Mouse (Mus musculus) left cerebral cortex, adult 9 months (tissue): Measurements from ENCODE around the gene Zfand3.

Experiments
- DNase-seq, 2 experiments: peaks; one replicate each; pipeline ENCODE4 v3.0.0; 2022; ENCODE audit warnings: low spot score in 2 of 2

The Zfand3 gene

GRCm38 (mm10) chr17:30194091-30194490 is 189.6 kb downstream of the Zfand3 start:
- DNase-seq: peak in 1 of 2 experiments; percentile 1

GRCm38 (mm10) chr17:30194629-30195445 is 190.3 kb downstream of the Zfand3 start:
- peak in 1 of 2 experiments; percentile 10 for DNase-seq

DNA sequence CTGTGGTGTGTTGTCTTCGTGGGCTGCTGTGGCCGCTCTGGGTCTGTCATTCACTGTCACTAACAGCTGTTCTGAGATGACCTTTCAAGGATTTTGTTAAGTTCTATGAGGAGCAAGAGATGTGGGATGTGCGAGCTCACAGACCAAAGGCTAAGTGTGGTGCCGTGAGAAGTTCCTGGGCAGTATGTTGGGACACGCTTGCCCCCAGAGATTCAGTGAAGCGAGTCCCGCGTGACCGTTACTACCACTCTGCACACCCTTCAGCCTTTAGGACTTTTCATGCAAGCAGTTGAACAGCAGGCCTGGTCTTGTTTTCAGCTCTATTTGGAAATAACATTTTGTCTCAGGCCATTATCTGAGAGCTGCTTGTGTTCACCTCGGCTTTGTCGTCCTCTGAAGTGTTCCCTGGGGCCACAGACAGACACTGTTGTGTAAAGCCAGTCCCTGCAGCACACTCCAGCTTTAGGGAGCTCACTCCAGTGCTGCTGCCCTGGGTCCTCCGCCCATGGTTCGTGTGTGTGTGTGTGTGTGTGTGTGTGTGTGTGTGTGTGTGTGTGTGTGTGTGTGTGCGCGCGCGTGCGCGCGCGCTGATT is 191.2 kb downstream of the Zfand3 start:
- DNase-seq: peak in 1 of 2 experiments; percentile 7

DNA sequence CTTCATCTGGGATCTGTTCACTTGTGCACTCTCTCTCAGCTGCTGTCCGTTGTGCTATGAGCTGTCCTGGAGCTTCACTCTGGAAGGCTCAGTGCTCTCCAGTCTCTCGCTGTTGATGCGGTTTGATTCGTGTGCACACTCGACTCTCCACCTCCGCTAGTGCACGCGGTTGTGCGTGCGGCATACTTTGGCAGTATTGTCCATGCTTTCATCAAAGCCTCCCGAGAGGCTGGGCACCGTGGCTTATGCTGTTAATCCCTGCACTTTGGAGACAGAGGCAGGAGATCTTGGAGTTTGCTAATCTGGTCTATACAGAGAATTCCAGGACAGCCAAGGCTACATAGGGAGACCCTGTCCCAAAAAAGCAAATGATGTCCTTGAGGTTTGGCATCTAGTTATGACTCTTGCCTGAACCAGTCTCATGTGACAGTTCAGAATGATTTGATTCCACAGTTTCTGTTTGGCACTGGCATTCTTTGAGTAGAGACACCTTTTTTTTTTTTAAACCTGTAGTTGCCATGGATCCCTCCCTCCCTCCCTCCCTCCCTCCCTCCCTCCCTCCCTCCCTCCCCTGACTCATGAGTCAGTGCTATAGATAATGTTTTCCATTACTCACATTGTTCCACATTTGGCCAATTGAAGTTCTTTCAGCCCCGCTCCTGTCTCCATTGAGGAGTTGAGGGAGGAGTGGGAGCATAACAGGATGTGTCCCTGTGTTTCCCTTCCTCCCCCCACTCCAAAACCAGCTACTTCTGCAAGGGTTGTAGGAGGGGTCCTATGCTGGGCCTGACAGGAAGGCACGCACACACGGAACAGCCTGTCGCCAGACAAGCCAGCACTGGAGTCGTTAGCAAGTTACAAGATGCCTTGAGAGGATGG is 192.1 kb downstream of the Zfand3 start:
- no peak for DNase-seq

DNA sequence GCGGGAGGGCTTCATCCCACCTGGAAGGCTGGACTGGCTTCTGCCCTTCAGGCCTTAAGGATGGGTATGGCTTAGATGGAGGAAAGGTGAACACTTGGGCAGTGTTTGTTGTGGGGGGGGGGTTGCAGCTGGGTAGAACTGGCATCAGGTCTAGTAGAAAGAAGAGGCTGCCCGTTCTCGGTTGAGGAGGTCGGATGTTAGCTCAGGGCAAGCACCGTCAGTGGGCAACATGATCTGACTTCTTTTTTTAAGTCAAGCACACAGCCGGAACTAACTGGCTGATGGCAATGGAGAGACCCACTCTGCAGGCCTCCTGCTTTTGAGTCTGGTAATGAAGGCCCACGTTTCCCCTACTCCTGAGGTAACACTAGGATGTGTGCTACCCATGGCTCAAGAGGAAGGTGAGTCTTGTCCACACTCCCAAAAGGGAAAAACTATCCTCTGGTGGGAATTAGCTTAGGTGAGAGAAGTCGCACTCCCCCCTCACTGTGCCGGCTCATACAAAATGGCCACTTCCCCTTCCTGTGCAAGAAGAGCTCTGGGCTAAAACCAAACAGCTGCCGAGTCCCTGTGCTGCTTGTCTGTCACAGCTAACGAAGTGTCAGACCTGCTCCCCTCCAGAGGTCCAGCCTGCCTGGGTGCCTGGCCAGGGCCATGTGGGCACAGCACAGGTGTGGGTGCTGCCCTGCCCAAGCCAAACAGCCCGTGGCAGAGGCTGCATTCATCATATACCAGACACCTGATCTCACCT is 192.9 kb downstream of the Zfand3 start:
- no peak for DNase-seq

GRCm38 (mm10) chr17:30198422-30198821 is 193.9 kb downstream of the Zfand3 start:
- no peak for DNase-seq

DNA sequence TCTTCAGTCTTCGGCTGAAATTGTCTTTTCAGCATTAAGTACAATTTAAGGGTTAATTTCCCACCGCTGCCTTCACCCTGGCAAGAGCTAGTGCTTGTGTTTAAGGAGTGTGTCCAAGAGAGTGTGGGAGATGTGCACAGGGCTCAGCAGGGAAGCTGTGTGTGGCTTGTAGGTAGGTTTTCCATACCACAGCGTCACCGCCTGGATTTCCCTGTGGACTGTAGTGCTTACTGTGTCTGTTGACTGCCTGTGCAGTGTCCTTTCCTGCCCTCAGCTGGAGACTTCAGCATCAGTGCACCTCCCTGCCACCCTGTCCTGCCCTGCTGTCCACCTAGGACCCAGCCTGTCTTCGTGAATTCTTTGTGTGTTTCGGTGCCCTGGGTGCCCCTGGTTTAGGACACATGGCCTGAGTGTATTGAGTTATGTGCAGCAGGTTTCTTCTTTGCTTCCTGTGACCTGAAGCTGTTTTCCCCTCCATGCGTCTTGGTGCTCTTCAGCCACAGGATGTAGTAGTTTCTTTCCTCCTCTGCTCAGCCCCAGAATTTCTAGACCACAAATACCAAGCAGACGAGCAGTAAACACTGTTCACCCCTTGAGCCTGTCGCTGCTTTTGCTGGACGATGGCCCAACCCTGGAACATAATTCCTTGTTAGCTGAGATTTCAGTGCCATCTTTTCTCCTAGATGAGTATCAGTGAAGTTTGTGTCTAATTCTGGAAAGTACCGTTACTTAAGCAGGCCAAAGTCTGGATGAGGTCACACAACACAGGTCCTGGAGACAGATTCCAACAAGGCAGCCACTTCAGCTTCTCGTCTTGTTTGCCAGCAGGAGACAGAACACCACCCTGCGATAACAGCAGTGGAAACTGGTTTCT is 195.1 kb downstream of the Zfand3 start:
- DNase-seq: no peak

DNA sequence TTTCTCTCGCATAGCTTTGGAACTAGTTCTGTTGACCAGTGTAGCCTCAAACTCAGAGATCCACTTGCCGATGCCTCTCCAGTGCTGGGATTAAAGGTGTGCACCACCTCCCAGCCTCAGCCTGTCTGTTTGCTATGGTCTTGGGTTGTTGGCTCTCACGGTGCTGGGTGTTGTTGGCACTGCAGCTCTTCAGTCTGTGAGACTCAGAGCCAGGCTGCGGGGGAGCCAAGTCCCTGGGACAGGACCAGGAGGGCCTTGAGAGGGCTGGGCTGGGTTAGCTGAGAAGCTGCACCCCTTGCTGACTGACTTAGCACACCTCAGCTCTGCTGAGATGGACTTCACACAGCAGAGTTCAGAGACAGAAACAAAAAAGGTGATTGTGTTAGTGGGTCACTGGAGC is 195.8 kb downstream of the Zfand3 start:
- DNase-seq: no peak

GRCm38 (mm10) chr17:30205062-30205825 is 200.7 kb downstream of the Zfand3 start:
- DNase-seq: no peak

DNA sequence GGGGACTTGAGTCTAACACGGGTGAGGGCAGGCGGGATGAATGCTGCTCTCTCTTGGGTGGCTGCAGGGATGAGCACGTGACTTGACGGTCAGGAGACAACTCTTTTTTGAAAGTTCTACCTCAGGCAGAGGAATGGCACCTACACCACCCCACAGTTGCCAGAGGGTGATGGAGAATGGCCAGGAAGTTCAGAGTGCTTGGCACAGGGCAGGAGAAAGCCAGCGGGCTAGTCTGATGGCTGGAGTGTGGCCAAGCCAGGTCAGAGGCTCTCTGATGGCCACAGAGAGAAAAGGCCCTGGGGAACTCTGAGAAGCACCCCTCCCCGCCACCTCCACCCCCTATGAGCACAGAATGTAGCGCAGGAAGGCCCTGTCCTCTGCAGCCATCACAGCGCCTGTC is 205.7 kb downstream of the Zfand3 start:
- no peak for DNase-seq

DNA sequence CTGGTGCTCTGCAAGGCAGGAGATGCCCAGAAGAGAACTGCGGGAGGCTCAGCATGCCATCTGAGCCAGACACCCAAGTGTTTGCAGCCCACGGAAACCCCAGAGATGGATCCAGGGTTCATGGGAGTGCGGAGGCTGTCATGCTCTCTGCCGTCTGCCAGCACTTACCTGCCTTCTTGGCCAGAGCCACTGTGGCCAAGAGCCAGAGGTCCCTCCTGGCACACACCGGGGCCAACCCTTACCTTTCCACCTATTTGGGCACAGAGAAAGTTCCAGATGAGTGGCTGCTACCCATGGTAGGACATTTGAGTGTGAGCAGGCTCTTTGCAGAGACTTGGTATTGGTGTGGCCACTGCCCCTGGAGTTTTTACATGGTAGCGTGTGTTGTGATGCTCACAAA is 206.4 kb downstream of the Zfand3 start:
- DNase-seq: no peak

DNA sequence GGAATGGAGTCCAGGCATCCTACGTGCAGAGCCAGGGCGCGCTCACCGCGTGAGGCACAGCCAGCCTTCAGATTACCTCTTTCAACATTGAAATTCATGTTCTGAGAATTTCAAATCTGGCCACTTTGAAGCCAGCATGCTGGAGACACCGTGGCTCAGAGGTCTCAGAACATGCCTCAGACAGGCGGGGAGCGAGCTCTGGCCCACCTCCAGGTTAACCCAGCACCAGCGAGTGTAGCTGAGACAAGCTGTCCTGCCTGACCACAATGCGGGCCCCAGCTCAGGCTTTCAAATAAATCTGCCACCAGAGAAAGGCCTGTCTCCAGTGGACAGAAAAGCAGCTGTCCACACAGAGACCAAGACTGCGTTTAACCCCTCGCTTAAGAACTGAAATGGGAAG is 208.1 kb downstream of the Zfand3 start:
- DNase-seq: no peak

- DNase-seq: no peak
Measured at GRCm38 (mm10) chr17:30213371-30213770, 208.8 kb downstream of the Zfand3 start.

DNA sequence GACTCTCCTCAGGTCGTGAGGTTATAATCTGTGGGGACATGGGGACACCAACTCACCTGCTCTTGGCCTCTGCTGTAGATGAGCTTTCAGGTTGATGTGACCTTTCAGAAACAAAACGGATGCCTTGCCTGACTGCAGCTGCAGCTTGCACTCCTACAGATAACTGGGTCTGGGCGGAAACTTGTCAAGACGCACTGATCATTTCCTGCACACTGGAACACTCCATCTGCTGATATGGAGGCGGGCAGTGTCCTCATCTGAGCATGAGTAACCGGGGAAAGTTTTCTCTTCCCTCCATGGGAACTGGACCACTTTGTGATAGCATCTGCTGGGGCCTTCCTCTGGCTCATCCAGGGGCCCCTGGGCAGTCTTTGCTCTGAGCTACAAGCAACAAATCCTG is 209.9 kb downstream of the Zfand3 start:
- DNase-seq: peak; percentile 59 to 79

- DNase-seq: no peak
Measured at GRCm38 (mm10) chr17:30215741-30216140, 211.2 kb downstream of the Zfand3 start.

DNA sequence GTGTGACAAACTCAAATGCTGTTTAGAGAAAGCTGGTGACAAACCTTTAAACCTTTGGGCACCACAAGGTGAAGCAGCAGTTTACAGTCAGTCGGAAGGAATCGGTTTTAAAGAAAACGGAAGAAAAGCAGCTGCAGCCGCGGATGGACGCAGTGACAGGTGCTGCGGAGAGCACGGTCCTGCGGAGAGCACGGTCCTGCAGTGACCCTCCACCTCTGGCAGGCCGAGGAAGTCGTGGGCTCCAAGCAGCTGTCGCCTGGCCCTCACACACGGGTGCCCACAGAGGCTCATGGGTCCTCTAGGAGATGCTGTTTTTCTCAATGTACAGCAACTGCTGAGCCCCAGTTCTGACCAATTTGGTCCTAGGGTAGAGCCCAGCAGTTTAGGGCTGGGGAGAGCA is 217.1 kb downstream of the Zfand3 start:
- DNase-seq: no peak

- no peak for DNase-seq
Measured at GRCm38 (mm10) chr17:30222361-30222760, 217.8 kb downstream of the Zfand3 start.

GRCm38 (mm10) chr17:30222837-30223236 is 218.3 kb downstream of the Zfand3 start:
- no peak for DNase-seq

DNA sequence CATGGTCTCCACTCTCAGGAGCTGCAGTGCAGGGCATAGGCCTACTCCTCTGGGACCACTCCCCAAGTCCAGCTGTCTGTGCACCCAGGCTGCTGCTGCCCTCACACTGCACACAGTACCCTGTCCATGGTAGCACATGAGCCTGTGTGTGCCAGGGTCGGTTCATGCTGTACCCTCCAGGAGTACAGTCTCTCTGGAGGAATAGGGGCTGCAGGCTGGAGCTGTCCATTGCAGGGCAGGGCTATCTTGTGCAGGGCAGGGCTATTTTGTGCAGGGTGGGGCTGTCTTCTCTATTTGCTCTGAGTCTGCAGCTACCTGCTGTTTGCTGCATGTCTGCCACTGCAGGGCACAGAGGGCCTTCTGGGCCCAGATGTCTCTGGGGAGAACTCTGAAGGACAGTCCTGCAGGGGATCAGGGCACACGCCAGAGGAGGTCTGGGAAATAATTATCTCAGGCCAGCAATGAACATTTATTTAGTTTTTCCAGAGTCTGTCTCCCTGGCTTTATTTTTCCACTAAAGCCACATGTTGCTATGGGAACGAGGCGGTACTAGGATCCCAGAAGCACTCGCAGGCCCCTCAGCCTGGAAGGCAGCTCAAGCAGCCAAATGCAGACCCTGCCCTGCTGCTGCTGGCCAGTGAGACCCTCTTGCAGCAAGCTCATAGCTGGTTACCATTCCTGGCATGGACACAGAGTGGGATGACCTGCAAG is 220.7 kb downstream of the Zfand3 start:
- no peak for DNase-seq
